Mouse (Mus musculus) lung, postnatal 0 days (tissue): ENCODE results near the gene Rinl. TPM values are rescaled to one million over a fixed set of nuclear protein-coding genes. Genes with fewer than 3 reads are reported as not detected.

Source experiments
- ATAC-seq: fragments of 200-750 bp; cut with Nextera tagmentation; 2 replicates; pipeline ENCODE4 v1.8.0; 2017; ENCODE audit warnings: moderate library complexity
- DNase-seq: peaks from one replicate; pipeline ENCODE4 v3.0.0-alpha.2; 2016; ENCODE audit warnings: low spot score
- H3K27ac ChIP-seq: fragments of 300-500 bp; sonication (generic); 2 replicates; pipeline ENCODE4 v1.5.1; 2014; ENCODE audit warnings: antibody characterized with exemption, mild to moderate bottlenecking, low read length, mixed read lengths
- H3K27me3 ChIP-seq: fragments of 300-500 bp; sonication (generic); replicated peaks from 2 replicates; pipeline ENCODE4 v1.6.1; 2014; ENCODE audit warnings: low read length, mixed read lengths; ENCODE audit not compliant: insufficient read depth
- H3K36me3 ChIP-seq: fragments of 300-500 bp; sonication (generic); 2 replicates; pipeline ENCODE4 v1.6.1; 2014; ENCODE audit warnings: low read length, mixed read lengths; ENCODE audit not compliant: insufficient read depth
- H3K4me1 ChIP-seq: fragments of 300-500 bp; sonication (generic); 2 replicates; pipeline ENCODE4 v1.6.1; 2014; ENCODE audit warnings: antibody characterized with exemption, low read depth, low read length, mixed read lengths; ENCODE audit not compliant: insufficient read depth
- H3K4me2 ChIP-seq: fragments of 300-500 bp; sonication (generic); replicated peaks from 2 replicates; pipeline ENCODE4 v1.6.1; 2014; ENCODE audit warnings: low read depth, mild to moderate bottlenecking, low read length, moderate library complexity, mixed read lengths
- H3K4me3 ChIP-seq: fragments of 300-500 bp; sonication (generic); 2 replicates; pipeline ENCODE4 v1.5.1; 2014; ENCODE audit warnings: low read depth, low read length
- H3K9ac ChIP-seq: fragments of 300-500 bp; sonication (generic); replicated peaks from 2 replicates; pipeline ENCODE4 v1.6.1; 2014; ENCODE audit warnings: low read depth, mild to moderate bottlenecking
- H3K9me3 ChIP-seq: fragments of 300-500 bp; sonication (generic); 2 replicates; pipeline ENCODE4 v1.6.1; 2016; ENCODE audit warnings: low read length, mixed read lengths
- CTCF ChIP-seq: IDR thresholded peaks from 2 replicates; pipeline ENCODE4 v1.5.1; 2016; ENCODE audit warnings: antibody characterized with exemption, mild to moderate bottlenecking
- EP300 ChIP-seq: IDR thresholded peaks from 2 replicates; pipeline ENCODE4 v1.6.1; 2016; ENCODE audit warnings: antibody characterized with exemption, mild to moderate bottlenecking, control low read depth
- WGBS: fragments of 180-500 bp; shearing (Covaris S2); extraction: QIAGEN DNeasy Blood & Tissue Kit; methylation state at CpG from one replicate; pipeline ENCODE4 v1.1.7; 2014; 5-methylcytosine and 5-hydroxymethylcytosine counted together
- polyA plus RNA-seq: library from polyadenylated mRNA; unstranded; fragments of >200 nt; fragmentation: Nextera tagmentation; extraction: Ambion mirVana; gene quantifications from 2 replicates; pipeline ENCODE4 v1.2.1, GENCODE M21; 2015

Gene Rinl
- polyA plus RNA-seq, 1 experiment from 2014 or later: 10.2 TPM

GRCm38 (mm10) chr7:28810107-28811066, 21.6 kb downstream of the Rinl start:
- Histone ChIP-seq H3K4me2 (peak overlapping the region; percentile 98), H3K27me3 (no peaks in the 10 kb centered on the region), H3K4me1 (peaks cover 20% of the 10 kb centered on the region; the same call in 1 of the 2 replicates), H3K9ac (peak overlapping the region; percentile 83), H3K9me3 (no peaks in the 10 kb centered on the region), H3K27ac (peak overlapping the region; percentile 100), H3K36me3 (peaks cover 20% of the 10 kb centered on the region), H3K4me3 (peak overlapping the region; percentile 75)
- TF ChIP-seq CTCF (peak; percentile 65), EP300 (peak; percentile 61)
- under 1% methylated on average over 65 of the region's 70 CpGs for WGBS
- ATAC-seq (peak; percentile 88), DNase-seq (peak; percentile 100)

- H3K4me2 ChIP-seq: peak overlapping the region; percentile 76
- peak overlapping the region; percentile 95 for H3K27ac ChIP-seq
- H3K4me3 ChIP-seq: peak overlapping the region; percentile 75
- TF ChIP-seq CTCF: no peak
- 0 out of 2 replicates have a peak, but pooled peaks have one; percentile 17 for TF ChIP-seq EP300
- WGBS: under 1% methylated on average over 39 of the region's 40 CpGs
- no peaks in the 10 kb centered on the region for H3K9me3 ChIP-seq
- peak overlapping the region; percentile 77 for H3K9ac ChIP-seq
- peaks cover 20% of the 10 kb centered on the region; the same call in 1 of the 2 replicates for H3K4me1 ChIP-seq
- peaks cover 29% of the 10 kb centered on the region for H3K36me3 ChIP-seq
- peak; percentile 97 for DNase-seq
- H3K27me3 ChIP-seq: no peaks in the 10 kb centered on the region
- ATAC-seq: peak; percentile 43
Measured at GRCm38 (mm10) chr7:28811228-28811627, 22.5 kb downstream of the Rinl start.

GRCm38 (mm10) chr7:28811640-28812275, 23.0 kb downstream of the Rinl start:
- 2% methylated on average over 7 of the region's 7 CpGs for WGBS
- peak overlapping the region; percentile 75 for H3K4me3 ChIP-seq
- H3K27me3 ChIP-seq: no peaks in the 10 kb centered on the region
- TF ChIP-seq CTCF: peak; percentile 20; the same call in 1 of the 2 replicates
- 0 out of 2 replicates have a peak, but pooled peaks have one; percentile 3 for TF ChIP-seq EP300
- peaks cover 20% of the 10 kb centered on the region; the same call in 1 of the 2 replicates for H3K4me1 ChIP-seq
- H3K27ac ChIP-seq: peak overlapping the region; percentile 95
- no peaks in the 10 kb centered on the region for H3K9me3 ChIP-seq
- peaks cover 34% of the 10 kb centered on the region for H3K36me3 ChIP-seq
- peak overlapping the region; percentile 5 for H3K9ac ChIP-seq
- H3K4me2 ChIP-seq: peak overlapping the region; percentile 76
- DNase-seq (peak; percentile 27), ATAC-seq (no peak)

GRCm38 (mm10) chr7:28812436-28812835, 23.7 kb downstream of the Rinl start:
- 28% methylated on average over 4 of the region's 4 CpGs for WGBS
- H3K27ac ChIP-seq: peak overlapping the region; percentile 95

GRCm38 (mm10) chr7:28812949-28813348, 24.2 kb downstream of the Rinl start:
- 0 out of 2 replicates have a peak overlapping the region, but pooled peaks have one; percentile 5 for H3K9ac ChIP-seq
- no peaks in the 10 kb centered on the region for H3K27me3 ChIP-seq
- peak overlapping the region; percentile 76 for H3K4me2 ChIP-seq
- peaks cover 16% of the 10 kb centered on the region; the same call in 1 of the 2 replicates for H3K4me1 ChIP-seq
- TF ChIP-seq CTCF (peak; percentile 62), EP300 (peak; percentile 57)
- no peak for ATAC-seq
- 52% methylated on average over 5 of the region's 5 CpGs for WGBS
- H3K4me3 ChIP-seq: peak overlapping the region; percentile 75
- no peaks in the 10 kb centered on the region for H3K9me3 ChIP-seq
- peak; percentile 67 for DNase-seq
- peaks cover 46% of the 10 kb centered on the region for H3K36me3 ChIP-seq
- peak overlapping the region; percentile 95 for H3K27ac ChIP-seq

More at GRCm38 (mm10) chr7:28812436-28812835, 23.7 kb downstream of the Rinl start:
- Histone ChIP-seq H3K27me3 (no peaks in the 10 kb centered on the region), H3K4me1 (peaks cover 20% of the 10 kb centered on the region; the same call in 1 of the 2 replicates), H3K4me2 (peak overlapping the region; percentile 76), H3K4me3 (peak overlapping the region; percentile 75), H3K9ac (peak overlapping the region; percentile 5; the same call in 1 of the 2 replicates), H3K36me3 (peaks cover 41% of the 10 kb centered on the region), H3K9me3 (no peaks in the 10 kb centered on the region)
- DNase-seq: no peak
- TF ChIP-seq EP300 (no peak), CTCF (no peak)
- no peak for ATAC-seq
